Mouse (Mus musculus) layer of hippocampus, adult 2 months (tissue): ENCODE measurements at regions not wholly inside any gene's neighbourhood (a gene's known extent, or its start where the extent isn't known, plus 50 kb on each side); places are given as distances from the start of the nearest gene placed in this dataset.

ENCODE experiments used
- DNase-seq, 2 experiments: peaks; one replicate each; pipeline ENCODE4 v3.0.0; 2022; ENCODE audit warnings: low spot score in 2 of 2
- H3K27ac ChIP-seq: fragments of 200-600 bp; 2 replicates; pipeline ENCODE4 v1.8.1; 2022
- H3K4me3 ChIP-seq: fragments of 200-600 bp; 2 replicates; pipeline ENCODE4 v1.8.1; 2022; ENCODE audit warnings: mild to moderate bottlenecking
- CTCF ChIP-seq: fragments of 200-600 bp; conservative IDR thresholded peaks from 2 replicates; pipeline ENCODE4 v1.8.1; 2022; ENCODE audit warnings: antibody characterized with exemption, mild to moderate bottlenecking, moderate library complexity

DNA sequence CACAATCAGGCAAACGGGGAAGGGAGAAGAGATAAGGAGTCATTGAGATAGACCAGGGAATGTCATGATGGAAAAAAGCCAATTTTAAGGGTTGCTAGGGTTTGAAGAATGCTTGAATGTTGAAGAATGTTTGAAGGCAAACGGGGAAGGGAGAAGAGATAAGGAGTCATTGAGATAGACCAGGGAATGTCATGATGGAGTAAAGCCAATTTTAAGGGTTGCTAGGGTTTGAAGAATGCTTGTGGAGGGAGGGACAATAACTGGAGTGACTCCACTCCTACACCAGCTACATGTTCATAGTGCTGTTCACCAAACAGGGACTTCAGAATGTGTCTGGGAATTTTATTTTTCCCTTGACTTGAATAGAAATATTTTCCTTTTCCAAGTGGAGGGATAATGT, 476.0 kb upstream of the Klf4 start:
- no peak for TF ChIP-seq CTCF
- DNase-seq: no peak
- H3K4me3 ChIP-seq: no peak overlapping the region

DNA sequence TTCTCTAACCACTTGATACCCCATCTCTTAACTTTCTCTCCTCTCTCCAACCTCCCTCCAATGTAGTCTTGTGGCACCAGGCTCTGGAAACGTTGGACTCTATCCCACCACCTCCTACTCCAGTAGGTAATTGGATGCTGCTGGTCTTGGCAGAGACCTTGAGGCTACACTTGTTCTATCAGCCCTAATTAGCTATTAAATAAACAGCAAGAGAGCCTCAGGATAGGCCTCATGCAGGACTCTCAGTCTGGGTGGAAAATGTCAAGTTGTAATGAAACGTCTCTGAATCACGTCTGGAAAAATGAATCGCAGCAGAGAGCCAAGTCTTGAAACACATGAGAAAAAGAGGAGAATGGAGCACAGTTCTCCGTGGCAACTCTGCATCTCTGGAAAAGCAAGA, 472.0 kb upstream of the Klf4 start:
- no peak overlapping the region for H3K27ac ChIP-seq
- no peak for TF ChIP-seq CTCF
- no peak overlapping the region for H3K4me3 ChIP-seq
- no peak for DNase-seq

More for the DNA sequence above, 476.0 kb upstream of the Klf4 start:
- H3K27ac ChIP-seq: no peak overlapping the region

DNA sequence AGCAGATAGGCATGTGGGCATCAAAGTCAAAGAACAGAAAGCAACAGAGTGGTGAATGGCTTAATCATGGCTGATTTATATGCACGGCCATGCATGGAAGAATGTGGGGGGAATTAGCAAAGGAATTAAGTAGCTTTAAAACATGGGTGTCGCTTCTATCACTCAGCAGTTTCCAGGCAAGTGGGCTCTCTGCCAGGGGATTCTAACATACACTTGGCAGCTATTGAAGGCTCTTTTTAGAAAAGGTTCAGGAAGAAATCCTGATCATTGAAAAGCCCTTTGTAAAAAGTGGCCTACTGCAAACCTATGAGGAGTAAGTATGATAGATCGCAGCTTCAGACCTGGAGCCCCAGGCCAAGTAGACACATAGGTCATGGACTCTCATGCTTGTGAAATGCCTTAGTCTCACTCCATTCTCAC, 469.1 kb upstream of the Klf4 start:
- DNase-seq: peak in 1 of 2 experiments; percentile 12
- no peak overlapping the region for H3K27ac ChIP-seq

GRCm38 (mm10) chr4:55984026-55984425, 451.8 kb upstream of the Klf4 start:
- no peak for DNase-seq
- TF ChIP-seq CTCF: no peak
- Histone ChIP-seq H3K27ac (no peak overlapping the region), H3K4me3 (no peak overlapping the region)

More for the DNA sequence above, 469.1 kb upstream of the Klf4 start:
- TF ChIP-seq CTCF: no peak
- H3K4me3 ChIP-seq: no peak overlapping the region

- no peak for DNase-seq
- Histone ChIP-seq H3K4me3 (no peak overlapping the region), H3K27ac (no peak overlapping the region)
- TF ChIP-seq CTCF: no peak
Measured at GRCm38 (mm10) chr4:55978539-55978938, 446.3 kb upstream of the Klf4 start.

GRCm38 (mm10) chr4:55976265-55976664, 444.0 kb upstream of the Klf4 start:
- Histone ChIP-seq H3K27ac (no peak overlapping the region), H3K4me3 (no peak overlapping the region)
- no peak for TF ChIP-seq CTCF
- no peak for DNase-seq

DNA sequence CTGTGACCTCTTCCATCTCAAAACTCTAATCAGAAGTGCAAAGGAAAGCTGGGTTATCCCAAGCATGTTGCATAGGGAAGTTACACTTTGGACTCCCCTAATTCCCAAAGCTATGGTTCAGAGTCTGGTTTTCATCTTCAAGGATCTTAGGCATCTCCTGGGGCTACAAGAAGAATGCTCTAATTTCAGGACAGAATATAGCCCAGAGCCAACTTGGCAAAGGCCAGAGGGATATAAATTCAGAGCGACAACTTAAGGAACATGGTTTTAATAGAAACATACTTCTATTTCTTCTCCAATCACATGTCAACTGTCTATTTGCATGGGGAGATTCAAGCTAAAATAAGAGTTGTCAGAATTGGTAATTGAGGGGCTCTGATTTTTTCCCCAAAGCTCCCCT, 441.4 kb upstream of the Klf4 start:
- Histone ChIP-seq H3K27ac (no peak overlapping the region), H3K4me3 (no peak overlapping the region)
- no peak for DNase-seq
- TF ChIP-seq CTCF: no peak

DNA sequence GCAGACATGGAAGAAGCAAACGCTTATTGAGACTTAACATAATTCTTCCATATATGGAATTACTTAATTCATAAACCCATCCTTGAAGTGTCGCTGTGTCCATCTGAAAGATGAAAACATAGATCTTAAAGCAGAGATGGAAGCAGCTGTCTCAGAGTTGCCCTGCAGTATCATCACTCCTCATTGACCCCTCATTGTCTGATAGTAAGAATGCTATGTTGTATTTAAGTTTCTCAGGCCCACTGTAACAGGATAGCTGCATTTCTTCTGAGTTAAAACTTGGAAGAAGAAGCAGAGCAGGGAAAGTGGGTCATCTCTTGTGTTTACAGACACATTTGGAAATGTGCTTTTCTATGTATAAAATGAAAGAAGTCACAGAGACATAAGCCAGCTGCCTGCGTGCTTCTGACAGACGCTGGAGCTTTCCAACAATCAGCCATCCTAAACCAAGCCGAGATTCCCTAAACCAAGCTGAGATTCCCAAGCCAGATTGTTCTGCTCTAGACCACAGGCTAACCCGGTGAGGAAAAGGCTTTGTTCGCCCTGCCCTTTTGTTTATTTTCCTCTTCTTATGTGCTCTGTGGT, 440.1 kb upstream of the Klf4 start:
- H3K4me3 ChIP-seq: no peak overlapping the region
- DNase-seq: no peak
- H3K27ac ChIP-seq: no peak overlapping the region
- TF ChIP-seq CTCF: no peak

DNA sequence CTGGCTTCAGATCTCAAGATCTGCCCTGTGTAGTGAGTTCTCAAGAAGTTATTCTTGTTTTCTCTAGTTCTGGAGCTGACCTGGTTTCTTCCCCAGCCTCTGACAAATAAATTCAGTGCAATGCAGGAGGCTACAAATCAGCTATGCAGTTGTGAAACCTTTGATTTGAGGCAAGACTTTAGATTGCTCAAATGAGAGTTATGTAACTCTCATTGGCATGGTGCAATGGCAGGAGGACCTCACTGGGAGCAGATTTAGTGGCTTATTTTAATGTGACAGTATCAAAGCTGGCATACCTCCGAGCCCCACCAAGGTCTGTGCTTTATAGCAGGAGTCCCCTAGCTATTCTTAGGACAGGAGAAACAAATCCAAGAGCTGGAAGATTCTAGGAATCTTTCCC, 427.8 kb upstream of the Klf4 start:
- Histone ChIP-seq H3K4me3 (no peak overlapping the region), H3K27ac (no peak overlapping the region)
- TF ChIP-seq CTCF: no peak
- no peak for DNase-seq

GRCm38 (mm10) chr4:55953701-55954100, 421.4 kb upstream of the Klf4 start:
- DNase-seq: no peak
- TF ChIP-seq CTCF: no peak
- H3K27ac ChIP-seq: no peak overlapping the region
- no peak overlapping the region for H3K4me3 ChIP-seq

GRCm38 (mm10) chr4:55952220-55952619, 420.0 kb upstream of the Klf4 start:
- Histone ChIP-seq H3K4me3 (no peak overlapping the region), H3K27ac (no peak overlapping the region)
- no peak for TF ChIP-seq CTCF
- DNase-seq: no peak

GRCm38 (mm10) chr4:55941423-55941822, 409.2 kb upstream of the Klf4 start:
- DNase-seq: no peak
- no peak overlapping the region for H3K27ac ChIP-seq
- TF ChIP-seq CTCF: no peak
- no peak overlapping the region for H3K4me3 ChIP-seq

GRCm38 (mm10) chr4:55938383-55938782, 406.1 kb upstream of the Klf4 start:
- no peak for TF ChIP-seq CTCF
- Histone ChIP-seq H3K4me3 (no peak overlapping the region), H3K27ac (no peak overlapping the region)
- no peak for DNase-seq

GRCm38 (mm10) chr4:55937833-55938232, 405.6 kb upstream of the Klf4 start:
- no peak for TF ChIP-seq CTCF
- no peak overlapping the region for H3K4me3 ChIP-seq
- no peak for DNase-seq
- H3K27ac ChIP-seq: no peak overlapping the region
